Mouse (Mus musculus) MEL (cell line): ENCODE data around the gene Nfkbil1. TPM values are rescaled to one million over a fixed set of nuclear protein-coding genes. Genes with fewer than 3 reads are reported as not detected.

ENCODE experiments used
- DNase-seq: peaks from one replicate; pipeline ENCODE4 v3.0.0; 2011; ENCODE audit warnings: low read depth, low spot score
- H3K27ac ChIP-seq: 2 replicates; pipeline ENCODE4 v1.5.1; 2012; ENCODE audit warnings: low read depth, mild to moderate bottlenecking, control low read depth, low read length, moderate library complexity; ENCODE audit not compliant: control insufficient read depth
- H3K27me3 ChIP-seq, 2 experiments: fragments of 150-350 bp in 1 of 2; sonication (generic) in 1 of 2; 2 replicates each; pipeline ENCODE4 v1.6.1; 2012; ENCODE audit warnings: low read length in 2 of 2, mild to moderate bottlenecking in 2 of 2, improper control_type of control experiment in 1 of 2, moderate library complexity in 1 of 2; ENCODE audit not compliant: insufficient read depth in 2 of 2, control insufficient read depth in 1 of 2
- H3K36me3 ChIP-seq, 2 experiments: 2 replicates each; pipeline ENCODE4 v1.6.1; 2012 to 2014; ENCODE audit warnings: low read length in 2 of 2, improper control_type of control experiment in 1 of 2, inconsistent platforms in 1 of 2, mild to moderate bottlenecking in 1 of 2; ENCODE audit not compliant: insufficient read depth in 2 of 2, control insufficient read depth in 1 of 2
- H3K4me1 ChIP-seq, 2 experiments: fragments of 150-350 bp in 1 of 2; sonication (generic) in 1 of 2; 2 replicates each; pipeline ENCODE4 v1.6.1; 2012; ENCODE audit warnings: low read length in 2 of 2, improper control_type of control experiment in 1 of 2, mild to moderate bottlenecking in 1 of 2; ENCODE audit not compliant: insufficient read depth in 2 of 2, control insufficient read depth in 1 of 2
- H3K4me3 ChIP-seq, 2 experiments: fragments of 150-350 bp in 1 of 2; sonication (generic) in 1 of 2; 2 replicates each; pipeline ENCODE4 v1.5.1; 2012; ENCODE audit warnings: low read depth in 2 of 2, low read length in 2 of 2, mild to moderate bottlenecking in 2 of 2, moderate library complexity in 2 of 2, control low read depth in 1 of 2, improper control_type of control experiment in 1 of 2; ENCODE audit not compliant: control insufficient read depth in 1 of 2, insufficient read depth in 1 of 2
- H3K79me2 ChIP-seq: 2 replicates; pipeline ENCODE4 v1.6.1; 2012; ENCODE audit warnings: mild to moderate bottlenecking, low read length, moderate library complexity; ENCODE audit not compliant: control insufficient read depth, poor library complexity, insufficient read depth
- H3K9ac ChIP-seq: 2 replicates; pipeline ENCODE4 v1.6.1; 2012; ENCODE audit warnings: low read depth, mild to moderate bottlenecking, control low read depth, low read length, moderate library complexity; ENCODE audit not compliant: control insufficient read depth, poor library complexity, severe bottlenecking
- H3K9me3 ChIP-seq: fragments of 150-350 bp; sonication (generic); replicated peaks from 2 replicates; pipeline ENCODE4 v1.6.1; 2012; ENCODE audit warnings: mild to moderate bottlenecking, low read length, improper control_type of control experiment, moderate library complexity; ENCODE audit not compliant: insufficient read depth
- BHLHE40 ChIP-seq: IDR thresholded peaks from 2 replicates; pipeline ENCODE4 v1.6.1; 2012; ENCODE audit warnings: low read depth, mild to moderate bottlenecking, inconsistent platforms, low read length, improper control_type of control experiment, borderline replicate concordance
- CHD2 ChIP-seq: IDR thresholded peaks from 2 replicates; pipeline ENCODE4 v1.6.1; 2011; ENCODE audit warnings: low read length, improper control_type of control experiment
- CTCF ChIP-seq, 3 experiments: IDR thresholded peaks in 2 of 3; conservative IDR thresholded peaks in 1 of 3; 2 replicates each; pipeline ENCODE4 v1.5.1; 2011 to 2012; ENCODE audit warnings: low read length in 3 of 3, low read depth in 2 of 3, mild to moderate bottlenecking in 2 of 3, improper control_type of control experiment in 1 of 3, inconsistent platforms in 1 of 3, mixed read lengths in 1 of 3, moderate library complexity in 1 of 3; ENCODE audit not compliant: control insufficient read depth in 1 of 3, insufficient read depth in 1 of 3, poor library complexity in 1 of 3, severe bottlenecking in 1 of 3
- E2F4 ChIP-seq: IDR thresholded peaks from 2 replicates; pipeline ENCODE4 v1.6.1; 2011; ENCODE audit warnings: low read depth, low read length, improper control_type of control experiment, borderline replicate concordance
- ELF1 ChIP-seq: IDR thresholded peaks from 2 replicates; pipeline ENCODE4 v1.6.1; 2014; ENCODE audit warnings: low read depth, mild to moderate bottlenecking, inconsistent platforms, low read length, improper control_type of control experiment, moderate library complexity
- EP300 ChIP-seq, 2 experiments: IDR thresholded peaks; 2 replicates each; pipeline ENCODE4 v1.6.1; 2011; ENCODE audit warnings: improper control_type of control experiment in 2 of 2, low read length in 2 of 2, low read depth in 1 of 2, mild to moderate bottlenecking in 1 of 2
- ETS1 ChIP-seq: IDR thresholded peaks from 2 replicates; pipeline ENCODE4 v1.6.1; 2012; ENCODE audit warnings: low read depth, mild to moderate bottlenecking, inconsistent platforms, low read length, improper control_type of control experiment, moderate library complexity
- GABPA ChIP-seq: IDR thresholded peaks from 2 replicates; pipeline ENCODE4 v1.6.1; 2012; ENCODE audit warnings: low read depth, mild to moderate bottlenecking, inconsistent platforms, low read length, improper control_type of control experiment, moderate library complexity
- JUND ChIP-seq: IDR thresholded peaks from 2 replicates; pipeline ENCODE4 v1.6.1; 2011; ENCODE audit warnings: low read depth, mild to moderate bottlenecking, improper control_type of control experiment, low read length
- KAT2A ChIP-seq: conservative IDR thresholded peaks from 2 replicates; pipeline ENCODE4 v1.6.1; 2012; ENCODE audit warnings: low read depth, low read length, improper control_type of control experiment, inconsistent platforms
- MAFK ChIP-seq: IDR thresholded peaks from 2 replicates; pipeline ENCODE4 v1.6.1; 2011; ENCODE audit warnings: low read depth, mild to moderate bottlenecking, low read length, improper control_type of control experiment, borderline replicate concordance
- MAZ ChIP-seq: IDR thresholded peaks from 2 replicates; pipeline ENCODE4 v1.6.1; 2012; ENCODE audit warnings: low read depth, mild to moderate bottlenecking, inconsistent platforms, low read length, improper control_type of control experiment
- MXI1 ChIP-seq: IDR thresholded peaks from 2 replicates; pipeline ENCODE4 v1.6.1; 2011; ENCODE audit warnings: mild to moderate bottlenecking, low read depth, low read length, improper control_type of control experiment
- MYC ChIP-seq: IDR thresholded peaks from 2 replicates; pipeline ENCODE4 v1.6.1; 2011; ENCODE audit warnings: low read depth, mild to moderate bottlenecking, low read length, improper control_type of control experiment, moderate library complexity
- NRF1 ChIP-seq: IDR thresholded peaks from 2 replicates; pipeline ENCODE4 v1.6.1; 2014; ENCODE audit warnings: low read depth, mild to moderate bottlenecking, inconsistent platforms, low read length, improper control_type of control experiment, moderate library complexity; ENCODE audit not compliant: poor library complexity, insufficient read depth, severe bottlenecking
- POLR2A ChIP-seq, 2 experiments: IDR thresholded peaks; 2 replicates each; pipeline ENCODE4 v1.6.1; 2011 to 2012; ENCODE audit warnings: low read length in 2 of 2, mild to moderate bottlenecking in 2 of 2, control low read depth in 1 of 2, improper control_type of control experiment in 1 of 2, low read depth in 1 of 2, moderate library complexity in 1 of 2; ENCODE audit not compliant: control insufficient read depth in 1 of 2, insufficient read depth in 1 of 2, poor library complexity in 1 of 2
- POLR2AphosphoS2 ChIP-seq: IDR thresholded peaks from 2 replicates; pipeline ENCODE4 v1.6.1; 2011; ENCODE audit warnings: low read length, improper control_type of control experiment
- POLR2AphosphoS5 ChIP-seq: IDR thresholded peaks from 2 replicates; pipeline ENCODE4 v1.6.1; 2012; ENCODE audit warnings: low read depth, borderline replicate concordance, mild to moderate bottlenecking, inconsistent platforms, low read length, moderate library complexity, mixed read lengths
- RAD21 ChIP-seq: IDR thresholded peaks from 2 replicates; pipeline ENCODE4 v1.6.1; 2011; ENCODE audit warnings: mild to moderate bottlenecking, low read depth, low read length, improper control_type of control experiment
- RCOR1 ChIP-seq: IDR thresholded peaks from 2 replicates; pipeline ENCODE4 v1.6.1; 2012; ENCODE audit warnings: low read depth, mild to moderate bottlenecking, inconsistent platforms, low read length, improper control_type of control experiment
- SIN3A ChIP-seq: IDR thresholded peaks from 2 replicates; pipeline ENCODE4 v1.6.1; 2012; ENCODE audit warnings: low read length, improper control_type of control experiment, inconsistent platforms
- SMC3 ChIP-seq: IDR thresholded peaks from 2 replicates; pipeline ENCODE4 v1.6.1; 2011; ENCODE audit warnings: low read depth, low read length, improper control_type of control experiment
- TAL1 ChIP-seq: IDR thresholded peaks from 2 replicates; pipeline ENCODE4 v1.6.1; 2012; ENCODE audit warnings: mild to moderate bottlenecking, inconsistent platforms, low read length, moderate library complexity, mixed read lengths
- TBP ChIP-seq: IDR thresholded peaks from 2 replicates; pipeline ENCODE4 v1.8.0; 2011; ENCODE audit warnings: low read depth, low read length, improper control_type of control experiment
- TCF12 ChIP-seq: IDR thresholded peaks from 2 replicates; pipeline ENCODE4 v1.6.1; 2014; ENCODE audit warnings: low read depth, mild to moderate bottlenecking, inconsistent platforms, low read length, improper control_type of control experiment, moderate library complexity
- UBTF ChIP-seq: IDR thresholded peaks from 2 replicates; pipeline ENCODE4 v1.6.1; 2012; ENCODE audit warnings: low read depth, mild to moderate bottlenecking, inconsistent platforms, low read length, improper control_type of control experiment, moderate library complexity, borderline replicate concordance; ENCODE audit not compliant: insufficient read depth
- USF1 ChIP-seq: IDR thresholded peaks from 2 replicates; pipeline ENCODE4 v1.6.1; 2014; ENCODE audit warnings: low read depth, mild to moderate bottlenecking, inconsistent platforms, low read length, improper control_type of control experiment, moderate library complexity
- ZC3H11A ChIP-seq: IDR thresholded peaks from 2 replicates; pipeline ENCODE4 v1.6.1; 2012; ENCODE audit warnings: low read depth, mild to moderate bottlenecking, inconsistent platforms, low read length, improper control_type of control experiment
- ZKSCAN1 ChIP-seq: IDR thresholded peaks from 2 replicates; pipeline ENCODE4 v1.6.1; 2012; ENCODE audit warnings: low read depth, mild to moderate bottlenecking, inconsistent platforms, low read length, improper control_type of control experiment, moderate library complexity
- ZMIZ1 ChIP-seq: IDR thresholded peaks from 2 replicates; pipeline ENCODE4 v1.6.1; 2012; ENCODE audit warnings: low read depth, mild to moderate bottlenecking, inconsistent platforms, low read length, improper control_type of control experiment, moderate library complexity
- ZNF384 ChIP-seq: IDR thresholded peaks from 2 replicates; pipeline ENCODE4 v1.6.1; 2012; ENCODE audit warnings: low read depth, mild to moderate bottlenecking, inconsistent platforms, low read length, improper control_type of control experiment
- polyA plus RNA-seq, 2 experiments: library from polyadenylated mRNA; stranded (reverse) in 1 of 2; unstranded in 1 of 2; fragments of >175 nt in 1 of 2; fragments of >200 nt in 1 of 2; gene quantifications; 2 replicates each; pipeline versions ENCODE4 v1.2.1 to v1.2.4; 2012; ENCODE audit warnings: low replicate concordance in 2 of 2, low read depth in 1 of 2; ENCODE audit not compliant: insufficient read length in 2 of 2, insufficient read depth in 1 of 2, missing spikeins in 1 of 2
- total RNA-seq: library from RNA; depleted of rRNA; stranded (reverse); fragments of 300-350 nt; gene quantifications from 2 replicates; pipeline ENCODE4 v1.2.3, GENCODE M21; 2012

Nfkbil1 gene
- total and polyA plus RNA-seq, 3 experiments, result 10.3 to 26.0 TPM; not detected in 1

- Histone ChIP-seq H3K79me2 (peaks cover 22% of the 10 kb centered on the region), H3K36me3 (peaks cover 0 to 14% of the 10 kb centered on the region in 2 experiments; a peak in 2 of 4 replicates), H3K4me1 (peaks cover 5 to 18% of the 10 kb centered on the region in 2 experiments; a peak in 3 of 4 replicates), H3K4me3 (no peak overlapping the region), H3K9ac (no peak overlapping the region), H3K9me3 (no peaks in the 10 kb centered on the region), H3K27me3 (no peaks in the 10 kb centered on the region), H3K27ac (no peak overlapping the region)
- DNase-seq, result no peak
- no peak for TF ChIP-seq EP300 (IDR thresholded peaks at IDR 0.05; ENCODE audit: low read depth in 1 of 2, low read length in 2 of 2)
- TF ChIP-seq ZKSCAN1, result no peak
- no peak for TF ChIP-seq TBP
- TF ChIP-seq KAT2A, result no peak
- TF ChIP-seq CHD2, result no peak
- TF ChIP-seq ETS1, result no peak
- TF ChIP-seq POLR2AphosphoS5, result no peak
- TF ChIP-seq TAL1, result no peak
- no peak for TF ChIP-seq JUND
- no peak for TF ChIP-seq GABPA
- TF ChIP-seq RCOR1, result no peak
- no peak for TF ChIP-seq NRF1
Observed at GRCm38 (mm10) chr17:35236996-35237395, 1.4 kb upstream of the Nfkbil1 start.

- H3K4me3 ChIP-seq, result peak overlapping the region; percentile 63 to 94
- no peaks in the 10 kb centered on the region for H3K9me3 ChIP-seq
- DNase-seq, result peak; percentile 94
- H3K36me3 ChIP-seq, result peaks cover 3 to 14% of the 10 kb centered on the region in 2 experiments; a peak in 2 of 4 replicates
- H3K27me3 ChIP-seq, result no peaks in the 10 kb centered on the region
- H3K79me2 ChIP-seq, result peaks cover 19% of the 10 kb centered on the region
- peak overlapping the region; percentile 86 for H3K9ac ChIP-seq
- peak overlapping the region; percentile 98 for H3K27ac ChIP-seq
- peak; percentile 92 to 97 (median 96) for TF ChIP-seq CTCF (IDR thresholded peaks at IDR 0.05 in 2 of 3, conservative IDR thresholded peaks at IDR 0.05 in 1 of 3; ENCODE audit: control insufficient read depth in 1 of 3, insufficient read depth in 1 of 3, low read depth in 2 of 3, low read length in 3 of 3, poor library complexity in 1 of 3, severe bottlenecking in 1 of 3)
- no peak for TF ChIP-seq POLR2AphosphoS2
- 0 out of 2 replicates have a peak, but pooled peaks have one; percentile 4 for TF ChIP-seq MXI1
- no peak for TF ChIP-seq ETS1
- TF ChIP-seq POLR2A (IDR thresholded peaks at IDR 0.05; ENCODE audit: control insufficient read depth in 1 of 2, insufficient read depth in 1 of 2, low read depth in 1 of 2, low read length in 2 of 2, poor library complexity in 1 of 2), result peak in 1 of 2 experiments; percentile 41; a peak in 1 of 4 replicates
- TF ChIP-seq MAFK, result no peak
- peak; percentile 42; the same call in 1 of the 2 replicates for TF ChIP-seq ELF1
- no peak for TF ChIP-seq SIN3A
- peak; percentile 41 for TF ChIP-seq ZNF384
- no peak for TF ChIP-seq KAT2A
- no peak for TF ChIP-seq GABPA
- no peak for TF ChIP-seq UBTF
- peak; percentile 92 for TF ChIP-seq SMC3
- TF ChIP-seq BHLHE40, result 0 out of 2 replicates have a peak, but pooled peaks have one; percentile 18
- peak; percentile 96 for TF ChIP-seq RAD21
- TF ChIP-seq E2F4, result no peak
- TF ChIP-seq ZMIZ1, result no peak
- no peak for TF ChIP-seq CHD2
- no peak for TF ChIP-seq ZKSCAN1
- no peak; the same call in 1 of the 2 replicates for TF ChIP-seq MYC
- TF ChIP-seq ZC3H11A, result peak; percentile 77
- 0 out of 2 replicates have a peak, but pooled peaks have one; percentile 7 for TF ChIP-seq TCF12
- TF ChIP-seq MAZ, result no peak
- TF ChIP-seq USF1, result no peak
- H3K4me1 ChIP-seq, result peaks cover 5 to 18% of the 10 kb centered on the region in 2 experiments; a peak in 3 of 4 replicates
Observed at GRCm38 (mm10) chr17:35236390-35236746, 776 bp upstream of the Nfkbil1 start.
